Mouse (Mus musculus) stomach, embryonic 15.5 days (tissue): Measurements from ENCODE around the gene Tmem274. TPM values are rescaled to one million over a fixed set of nuclear protein-coding genes. Genes with fewer than 3 reads are reported as not detected.

Experiments used
- ATAC-seq: fragments of 200-750 bp; cut with Nextera tagmentation; 2 replicates; pipeline ENCODE4 v1.8.0; 2017; ENCODE audit warnings: low read depth, moderate number of reproducible peaks, moderate TSS enrichment; ENCODE audit not compliant: insufficient read depth, low FRiP score
- H3K27ac ChIP-seq: fragments of 300-500 bp; sonication (generic); 2 replicates; pipeline ENCODE4 v1.5.1; 2015; ENCODE audit warnings: mild to moderate bottlenecking, inconsistent platforms
- H3K27me3 ChIP-seq: fragments of 300-500 bp; sonication (generic); replicated peaks from 2 replicates; pipeline ENCODE4 v1.6.1; 2015; ENCODE audit warnings: inconsistent platforms
- H3K36me3 ChIP-seq: fragments of 300-500 bp; sonication (generic); 2 replicates; pipeline ENCODE4 v1.6.1; 2015; ENCODE audit warnings: inconsistent platforms
- H3K4me1 ChIP-seq: fragments of 300-500 bp; sonication (generic); 2 replicates; pipeline ENCODE4 v1.6.1; 2015; ENCODE audit warnings: inconsistent platforms
- H3K4me2 ChIP-seq: fragments of 300-500 bp; sonication (generic); 2 replicates; pipeline ENCODE4 v1.6.1; 2015; ENCODE audit warnings: mild to moderate bottlenecking, inconsistent platforms
- H3K4me3 ChIP-seq: fragments of 300-500 bp; sonication (generic); replicated peaks from 2 replicates; pipeline ENCODE4 v1.5.1; 2015; ENCODE audit warnings: inconsistent platforms
- H3K9ac ChIP-seq: fragments of 300-500 bp; sonication (generic); 2 replicates; pipeline ENCODE4 v1.6.1; 2015; ENCODE audit warnings: inconsistent platforms
- H3K9me3 ChIP-seq: fragments of 300-500 bp; sonication (generic); 2 replicates; pipeline ENCODE4 v1.6.1; 2016; ENCODE audit warnings: inconsistent platforms
- WGBS: fragments of 180-500 bp; shearing (Covaris S2); methylation state at CpG from one replicate; pipeline ENCODE4 v1.1.7; 2015; 5-methylcytosine and 5-hydroxymethylcytosine counted together
- polyA plus RNA-seq: library from polyadenylated mRNA; unstranded; fragments of >200 nt; fragmentation: Nextera tagmentation; extraction: Ambion mirVana; gene quantifications from 2 replicates; pipeline ENCODE4 v1.2.1, GENCODE M21; 2015

Tmem274 gene
- polyA plus RNA-seq, 1 experiment from 2014 or later = 0.23 TPM

GRCm38 (mm10) chr4:149529691-149530090 lies 52.5 kb downstream of the Tmem274 start:
- Histone ChIP-seq H3K4me1 (peaks cover 29% of the 10 kb centered on the region), H3K4me2 (no peak overlapping the region), H3K27me3 (no peaks in the 10 kb centered on the region), H3K27ac (peak overlapping the region; percentile 16; the same call in 1 of the 2 replicates), H3K4me3 (no peak overlapping the region), H3K9ac (no peak overlapping the region), H3K9me3 (no peaks in the 10 kb centered on the region), H3K36me3 (no peaks in the 10 kb centered on the region)
- 58% methylated on average over 6 of the region's 6 CpGs for WGBS
- ATAC-seq = no peak

Other genes with a start within 250 kb of the Tmem274 start
- 31.8 and 39.3 TPM in 2 replicates for gene Kif1b, start 169.7 kb upstream of the Tmem274 start, polyA plus RNA-seq
- 35.5 and 41.4 TPM in 2 replicates for gene Ube4b, start 50.6 kb upstream of the Tmem274 start, polyA plus RNA-seq
- gene Rbp7, start 22.4 kb upstream of the Tmem274 start, polyA plus RNA-seq = 1.8 and 3.0 TPM in 2 replicates
- gene Nmnat1, start 7.8 kb downstream of the Tmem274 start, polyA plus RNA-seq = 9.4 and 10.4 TPM in 2 replicates
- gene Lzic, start 7.9 kb downstream of the Tmem274 start, polyA plus RNA-seq = 35.5 and 39.8 TPM in 2 replicates
- gene Ctnnbip1, start 40.9 kb downstream of the Tmem274 start, polyA plus RNA-seq = 47.5 and 47.9 TPM in 2 replicates
- gene Clstn1, start 109.1 kb downstream of the Tmem274 start, polyA plus RNA-seq = 47.0 and 48.4 TPM in 2 replicates
- gene Pik3cd, start 225.2 kb downstream of the Tmem274 start, polyA plus RNA-seq = 5.0 and 5.1 TPM in 2 replicates